Mouse (Mus musculus) heart, adult 2 months (tissue): ENCODE measurements around the gene Neurog1. TPM values are rescaled to one million over a fixed set of nuclear protein-coding genes. Genes with fewer than 3 reads are reported as not detected.
A peak's percentile ranks its signal among the peaks of the same experiment; 100 is the strongest.

Experiments
- DNase-seq, 2 experiments: peaks; one replicate each; pipeline ENCODE4 v3.0.0; 2021
- H3K27ac ChIP-seq: fragments of 200-600 bp; 2 replicates; pipeline ENCODE4 v1.8.1; 2022
- H3K27me3 ChIP-seq: fragments of 200-500 bp; 2 replicates; pipeline ENCODE4 v1.6.1; 2012; ENCODE audit warnings: mild to moderate bottlenecking, low read length, inconsistent platforms, mixed read lengths; ENCODE audit not compliant: control insufficient read depth, insufficient read depth
- H3K36me3 ChIP-seq: fragments of 200-500 bp; 2 replicates; pipeline ENCODE4 v1.6.1; 2012; ENCODE audit warnings: low read length, inconsistent platforms; ENCODE audit not compliant: control insufficient read depth, insufficient read depth
- H3K4me1 ChIP-seq: fragments of 200-500 bp; 2 replicates; pipeline ENCODE4 v1.6.1; 2011; ENCODE audit warnings: low read length; ENCODE audit not compliant: control insufficient read depth, insufficient read depth
- H3K4me3 ChIP-seq: fragments of 200-600 bp; 2 replicates; pipeline ENCODE4 v1.8.1; 2022
- H3K79me2 ChIP-seq: fragments of 200-500 bp; replicated peaks from 2 replicates; pipeline ENCODE4 v1.6.1; 2012; ENCODE audit warnings: mild to moderate bottlenecking, inconsistent platforms, low read length, moderate library complexity, mixed read lengths; ENCODE audit not compliant: control insufficient read depth, insufficient read depth
- H3K9ac ChIP-seq: fragments of 200-500 bp; 2 replicates; pipeline ENCODE4 v1.6.1; 2012; ENCODE audit warnings: low read depth, mild to moderate bottlenecking, control low read depth, inconsistent platforms, low read length, mixed read lengths
- CTCF ChIP-seq: fragments of 200-600 bp; IDR thresholded peaks from 2 replicates; pipeline ENCODE4 v1.8.1; 2022; ENCODE audit warnings: antibody characterized with exemption, mild to moderate bottlenecking, moderate library complexity
- EP300 ChIP-seq: fragments of 200-500 bp; IDR thresholded peaks from 2 replicates; pipeline ENCODE4 v1.6.1; 2011; ENCODE audit warnings: low read depth, low read length, control low read depth; ENCODE audit not compliant: insufficient read depth
- POLR2A ChIP-seq: fragments of 200-500 bp; IDR thresholded peaks from 2 replicates; pipeline ENCODE4 v1.6.1; 2011; ENCODE audit warnings: mild to moderate bottlenecking, low read depth, low read length, control low read depth; ENCODE audit not compliant: insufficient read depth
- WGBS: fragments of 180-500 bp; shearing (Covaris S2); methylation state at CpG from one replicate; pipeline ENCODE4 v1.1.7; 2018; 5-methylcytosine and 5-hydroxymethylcytosine counted together
- intact Hi-C: fragments of 180-260 bp; cut with DNase I; formaldehyde crosslinking; loops from one replicate; pipeline ENCODE4 v1.15.1; 2025
- polyA plus RNA-seq: library from polyadenylated mRNA; depleted of rRNA; stranded (reverse); fragments of >200 nt; gene quantifications from 2 replicates; pipeline ENCODE4 v1.2.3, GENCODE M21; 2012
- total RNA-seq, 2 experiments: library from RNA; stranded (reverse); gene quantifications; 2 replicates each; pipeline ENCODE4 v1.2.3; 2021

Neurog1 gene
- total and polyA plus RNA-seq, 3 experiments: not detected

- DNase-seq: no peak
- H3K79me2 ChIP-seq: no peaks in the 10 kb centered on the region
- TF ChIP-seq EP300 (no peak), CTCF (no peak), POLR2A (no peak)
- intact Hi-C loops: no loop called here
- WGBS: 7% methylated on average over 17 of the region's 17 CpGs
- H3K4me1 ChIP-seq: no peaks in the 10 kb centered on the region
- no peak overlapping the region for H3K9ac ChIP-seq
- H3K4me3 ChIP-seq: no peak overlapping the region
- no peak overlapping the region for H3K27ac ChIP-seq
- no peaks in the 10 kb centered on the region for H3K36me3 ChIP-seq
- H3K27me3 ChIP-seq: peaks cover 8% of the 10 kb centered on the region
Measured at GRCm38 (mm10) chr13:56260344-56260780, 8.4 kb upstream of the Neurog1 start.

DNA sequence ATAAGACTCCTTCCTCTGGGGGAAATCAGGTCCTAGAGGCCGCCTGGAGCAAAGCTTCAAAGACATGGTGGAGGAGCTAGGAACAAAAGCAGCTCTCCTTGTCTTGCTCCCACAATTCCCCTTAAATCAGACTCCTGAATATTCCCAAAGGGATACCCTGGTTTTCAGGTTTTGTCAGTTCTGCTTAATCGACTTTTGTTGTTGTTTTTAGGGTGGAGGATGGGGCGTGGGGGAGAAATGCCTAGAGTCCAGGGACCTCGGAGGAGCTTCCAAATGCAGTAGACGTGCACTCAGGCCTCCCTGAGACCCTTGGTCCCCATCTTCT is 7.9 kb upstream of the Neurog1 start:
- Histone ChIP-seq H3K79me2 (no peaks in the 10 kb centered on the region), H3K9ac (no peak overlapping the region), H3K36me3 (no peaks in the 10 kb centered on the region), H3K4me1 (no peaks in the 10 kb centered on the region), H3K4me3 (no peak overlapping the region), H3K27ac (no peak overlapping the region), H3K27me3 (peaks cover 12% of the 10 kb centered on the region)
- TF ChIP-seq EP300 (no peak), CTCF (no peak), POLR2A (no peak)
- intact Hi-C loops: loop anchor here (10.0 kb wide), 1 partner anchor 425 kb away; the partner anchor contains the start of gene Pitx1
- 4% methylated on average over 5 of the region's 5 CpGs for WGBS
- DNase-seq: no peak

GRCm38 (mm10) chr13:56259021-56259925 is 7.3 kb upstream of the Neurog1 start:
- Histone ChIP-seq H3K27ac (no peak overlapping the region), H3K4me3 (no peak overlapping the region), H3K4me1 (no peaks in the 10 kb centered on the region), H3K79me2 (no peaks in the 10 kb centered on the region), H3K9ac (no peak overlapping the region), H3K27me3 (peaks cover 13% of the 10 kb centered on the region), H3K36me3 (no peaks in the 10 kb centered on the region)
- TF ChIP-seq POLR2A (no peak), CTCF (0 out of 2 replicates have a peak, but pooled peaks have one; percentile 10)
- intact Hi-C loops: loop anchor here (10.0 kb wide), 1 partner anchor 424 kb away; the partner anchor contains the start of gene Pitx1
- WGBS: 3% methylated on average over 55 of the region's 55 CpGs
- no peak for DNase-seq

- WGBS: 2% methylated on average over 52 of the region's 52 CpGs
- H3K27me3 ChIP-seq: peaks cover 15% of the 10 kb centered on the region
- H3K4me1 ChIP-seq: no peaks in the 10 kb centered on the region
- no peak overlapping the region for H3K4me3 ChIP-seq
- no peak overlapping the region for H3K9ac ChIP-seq
- no peak for DNase-seq
- intact Hi-C loops: loop anchor here (10.0 kb wide), 1 partner anchor 424 kb away; the partner anchor contains the start of gene Pitx1
- TF ChIP-seq POLR2A (no peak), EP300 (no peak)
- H3K79me2 ChIP-seq: no peaks in the 10 kb centered on the region
- no peaks in the 10 kb centered on the region for H3K36me3 ChIP-seq
- no peak overlapping the region for H3K27ac ChIP-seq
Measured at GRCm38 (mm10) chr13:56258196-56259020, 6.4 kb upstream of the Neurog1 start.

DNA sequence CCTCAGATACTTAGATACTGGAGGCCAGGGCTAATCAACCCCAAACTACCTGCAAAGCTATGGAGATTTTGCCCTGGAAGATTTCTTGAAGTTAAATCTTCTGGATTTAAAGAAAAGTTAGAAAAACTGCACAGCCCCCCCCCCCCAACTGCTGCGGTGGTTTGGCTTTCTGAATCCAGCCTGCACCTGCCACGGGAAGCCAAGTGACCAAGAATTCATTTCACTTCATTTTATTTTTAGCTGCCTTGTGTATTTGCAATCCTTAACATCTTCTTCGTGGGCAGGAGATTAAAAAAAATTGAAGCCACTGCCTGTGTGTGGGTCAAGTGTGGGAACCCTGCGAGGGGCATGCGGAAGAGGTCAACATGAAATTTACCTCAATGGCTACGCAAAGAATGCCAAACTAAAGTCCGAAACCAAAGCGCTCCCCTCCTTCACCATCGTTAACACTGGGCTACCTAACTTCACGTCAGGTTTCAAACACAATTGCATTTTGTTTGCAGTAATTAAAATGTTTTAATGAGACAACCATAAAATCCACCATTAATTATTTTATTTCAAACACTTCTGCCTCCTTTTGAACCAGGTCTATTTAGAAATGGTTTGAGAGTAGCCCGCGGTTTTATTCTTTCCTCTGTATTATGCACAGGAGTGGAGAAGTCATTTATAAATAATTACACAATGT is 5.6 kb upstream of the Neurog1 start:
- WGBS: 14% methylated on average over 12 of the region's 12 CpGs
- no peak for DNase-seq
- no peak for TF ChIP-seq POLR2A
- peaks cover 18% of the 10 kb centered on the region for H3K27me3 ChIP-seq
- no peaks in the 10 kb centered on the region for H3K36me3 ChIP-seq
- intact Hi-C loops: loop anchor here (10.0 kb wide), 1 partner anchor 423 kb away; the partner anchor contains the start of gene Pitx1
- no peak overlapping the region for H3K9ac ChIP-seq
- no peaks in the 10 kb centered on the region for H3K79me2 ChIP-seq
- no peak overlapping the region for H3K4me3 ChIP-seq
- no peak overlapping the region for H3K27ac ChIP-seq
- H3K4me1 ChIP-seq: no peaks in the 10 kb centered on the region
